Mouse (Mus musculus) common myeloid progenitor, adult 5-6 weeks (primary cell): ENCODE results near the gene S100a16. TPM values are rescaled to one million over a fixed set of nuclear protein-coding genes. Genes with fewer than 3 reads are reported as not detected.

ENCODE experiments used
- ATAC-seq: replicated peaks from 2 replicates; pipeline ENCODE4 v1.8.0; 2016; ENCODE audit warnings: low read depth, mild to moderate bottlenecking, moderate TSS enrichment, inconsistent platforms; ENCODE audit not compliant: poor library complexity, severe bottlenecking
- total RNA-seq: library from RNA; stranded (forward); fragments of 200-1000, 187-1606 nt; gene quantifications from 2 replicates; pipeline ENCODE4 v1.2.3, GENCODE M21; 2017

The S100a16 gene
- total RNA-seq: not detected in 2 replicates

- no peak for ATAC-seq
Observed at GRCm38 (mm10) chr3:90537141-90537904, at the start of gene S100a16. TSS of gene S100a16 (plus strand) at chr3:90537254.

- no peak for ATAC-seq
Observed at GRCm38 (mm10) chr3:90488576-90488975, 48.5 kb upstream of the S100a16 start.

- peak; percentile 99 for ATAC-seq
Observed at GRCm38 (mm10) chr3:90490696-90491256, 46.3 kb upstream of the S100a16 start, which contains the start of gene Snapin. TSS of gene Snapin (minus strand) at chr3:90491033.

DNA sequence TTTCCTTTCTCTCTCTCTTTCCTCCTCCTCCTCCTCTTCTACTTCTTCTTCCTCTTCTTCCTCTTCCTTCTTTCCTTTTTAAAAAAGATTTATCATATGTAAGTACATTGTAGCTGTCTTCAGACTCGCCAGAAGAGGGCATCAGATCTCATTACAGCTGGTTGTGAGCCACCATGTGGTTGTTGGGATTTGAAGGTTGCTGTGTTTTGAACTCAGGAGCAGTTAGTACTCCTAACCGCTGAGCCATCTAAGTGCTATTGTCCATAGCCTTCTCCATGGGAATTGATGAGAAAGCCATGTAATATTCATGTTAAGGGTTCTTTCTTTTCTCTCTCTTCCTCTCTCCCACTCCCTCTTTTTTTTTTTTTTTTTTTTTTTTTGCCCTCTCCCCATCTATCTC, 45.7 kb upstream of the S100a16 start:
- peak; percentile 7; the same call in 1 of the 2 replicates for ATAC-seq

GRCm38 (mm10) chr3:90493831-90494540, 43.1 kb upstream of the S100a16 start:
- ATAC-seq: no peak

- ATAC-seq: no peak
Observed at GRCm38 (mm10) chr3:90495850-90496525, 41.1 kb upstream of the S100a16 start.

DNA sequence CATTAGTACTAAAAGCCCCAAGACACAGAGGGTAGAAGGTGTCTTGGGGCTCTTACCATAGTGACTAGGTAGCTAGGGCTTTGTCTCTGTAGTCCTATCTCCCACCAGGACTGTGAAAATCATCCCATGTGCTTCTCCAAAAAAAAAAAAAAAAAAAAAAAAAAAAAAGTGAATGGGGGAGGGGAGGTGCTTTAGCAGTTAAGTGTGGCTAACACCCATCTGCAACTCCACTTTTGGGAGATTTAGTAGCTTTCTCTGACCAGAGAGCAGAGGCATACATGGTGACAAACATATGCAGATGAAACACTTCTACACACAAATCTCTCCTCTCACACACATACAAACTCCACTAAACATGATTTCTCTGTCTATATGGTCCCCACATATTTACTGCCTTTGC, 39.5 kb upstream of the S100a16 start:
- no peak for ATAC-seq

GRCm38 (mm10) chr3:90503444-90503843, 33.6 kb upstream of the S100a16 start:
- ATAC-seq: no peak

DNA sequence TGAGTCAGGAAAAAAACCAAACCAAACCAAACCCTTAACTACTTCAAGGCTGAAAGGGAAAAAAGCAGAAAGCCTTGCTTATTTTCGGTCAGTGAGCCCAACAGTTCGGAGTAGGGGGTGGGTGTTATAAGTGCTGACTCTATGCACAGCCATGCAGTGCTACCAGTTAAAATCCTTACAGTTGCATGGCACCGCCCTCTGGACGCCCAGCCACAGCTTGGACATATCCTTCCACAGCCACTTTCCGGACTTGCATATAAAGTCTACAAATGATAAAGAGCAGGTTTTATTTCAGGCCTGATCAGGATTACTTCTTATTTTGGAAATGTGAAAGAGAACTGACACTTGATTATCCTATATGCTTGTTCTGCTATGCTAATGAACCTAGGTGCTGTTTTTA, 31.8 kb upstream of the S100a16 start:
- ATAC-seq: no peak

DNA sequence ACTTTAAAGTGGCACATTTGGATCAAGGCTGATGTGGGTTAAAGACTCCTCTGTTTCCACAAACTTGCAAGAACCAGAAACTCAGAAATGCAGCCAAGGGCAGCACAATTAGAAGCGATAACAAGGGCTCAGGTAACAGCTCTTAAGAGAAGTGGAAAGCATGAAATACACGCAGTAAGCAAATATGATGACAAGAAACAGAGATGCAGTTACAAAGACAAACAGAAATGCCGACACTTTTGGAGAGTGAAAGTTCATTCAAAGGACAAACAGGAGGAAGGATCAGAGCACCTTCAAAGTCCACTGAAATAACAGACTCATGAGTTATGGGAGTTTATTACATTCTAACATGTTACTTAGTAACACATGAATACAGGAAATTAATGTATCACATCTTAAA, 30.7 kb upstream of the S100a16 start:
- no peak for ATAC-seq

DNA sequence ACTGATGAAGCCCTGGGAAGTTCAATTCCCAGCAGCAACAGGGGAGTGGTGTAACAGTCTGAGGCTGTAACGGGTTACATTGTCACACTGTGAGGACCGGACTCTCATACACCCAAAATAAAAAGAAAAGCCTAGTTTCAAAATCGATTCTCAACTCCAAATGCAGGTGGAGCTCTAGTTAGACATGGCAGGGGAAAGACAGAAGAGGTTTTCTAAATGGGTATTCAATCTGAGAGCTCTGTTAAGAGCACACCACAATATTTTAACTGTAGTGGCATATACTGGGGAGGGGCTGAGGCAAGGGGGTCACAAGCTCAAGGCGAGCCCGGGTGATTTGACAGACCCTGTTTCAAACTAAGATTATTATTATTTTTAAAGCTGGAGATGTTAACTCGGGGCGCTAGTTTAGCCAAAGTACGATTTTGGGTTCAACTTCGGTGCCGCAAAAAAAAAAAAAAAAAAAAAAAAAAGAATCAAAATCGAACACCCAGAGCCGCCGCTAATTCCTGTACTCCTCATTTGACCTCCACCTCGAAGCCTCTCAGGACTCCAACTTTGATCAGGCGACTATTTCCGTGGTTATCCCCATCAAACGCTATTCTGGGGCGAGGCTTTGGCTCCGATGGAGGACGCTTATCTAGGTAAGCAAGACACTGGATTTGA, 28.6 kb upstream of the S100a16 start:
- no peak for ATAC-seq

GRCm38 (mm10) chr3:90508950-90509746, 27.9 kb upstream of the S100a16 start, which contains the start of gene Chtop:
TSS of gene Chtop (minus strand) at chr3:90509498.
- peak; percentile 73 for ATAC-seq

- ATAC-seq: no peak
Observed at GRCm38 (mm10) chr3:90509747-90510123, 27.3 kb upstream of the S100a16 start.

GRCm38 (mm10) chr3:90512276-90512675, 24.8 kb upstream of the S100a16 start:
- ATAC-seq: no peak

GRCm38 (mm10) chr3:90512948-90513642, 24.0 kb upstream of the S100a16 start:
- no peak for ATAC-seq

- ATAC-seq: peak; percentile 71
Observed at GRCm38 (mm10) chr3:90513796-90514590, 23.1 kb upstream of the S100a16 start, which contains the start of the genes S100a1 and S100a13. TSS of gene S100a1 (minus strand) at chr3:90514392. TSS of gene S100a13 (plus strand) at chr3:90514435.

DNA sequence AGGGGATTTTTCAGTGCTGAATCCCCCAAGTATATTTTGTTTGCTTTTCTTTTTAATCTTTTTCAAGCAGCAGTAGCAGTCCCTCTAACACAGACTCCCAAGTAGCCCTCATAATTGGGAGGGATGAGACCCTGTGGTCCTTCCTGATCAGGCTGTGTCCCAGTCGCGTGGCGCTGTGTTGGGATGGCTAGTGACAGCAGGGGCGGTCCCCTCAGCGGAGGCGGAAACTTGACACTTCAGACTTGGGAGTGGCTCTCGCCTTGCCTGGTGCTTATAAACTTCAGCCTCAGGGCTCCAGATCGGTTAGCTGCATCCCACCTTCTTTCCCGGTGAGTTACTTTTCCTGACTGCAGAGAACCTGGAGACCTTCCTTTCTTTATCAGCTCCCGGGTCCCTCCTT, 22.4 kb upstream of the S100a16 start:
- peak; percentile 80 for ATAC-seq

DNA sequence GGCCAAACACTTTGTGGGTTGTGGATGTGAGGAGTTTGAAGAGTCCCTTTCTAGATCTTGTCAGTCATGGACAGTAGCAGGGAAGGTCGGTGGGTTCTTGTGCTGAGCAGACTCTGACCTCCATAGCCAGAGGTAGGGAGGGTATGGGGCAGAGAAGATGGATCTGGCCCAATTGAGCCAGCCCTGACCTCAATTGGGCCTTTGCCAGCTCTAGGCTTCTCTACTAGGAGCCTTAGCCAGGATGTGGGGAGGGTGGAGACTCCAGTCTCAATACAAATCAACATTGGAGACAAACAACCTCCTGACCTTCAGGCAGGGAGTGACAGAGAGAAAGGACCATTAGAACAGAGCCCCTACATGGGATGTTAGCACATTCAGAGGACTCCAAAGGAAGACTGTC, 21.8 kb upstream of the S100a16 start:
- ATAC-seq: no peak
